Mouse (Mus musculus): Measurements from ENCODE around the gene Rsad2. TPM values are rescaled to one million over a fixed set of nuclear protein-coding genes. Genes with fewer than 3 reads are reported as not detected.
A peak's percentile ranks its signal among the peaks of the same experiment; 100 is the strongest.
"Not testable (repeated sequence)": the region's sequence is repeated elsewhere in the genome, so short reads cannot be mapped to it uniquely, and the experiment has no call there.

The Rsad2 gene
- polyA plus RNA-seq, 1 experiment: 0.94 TPM

DNA sequence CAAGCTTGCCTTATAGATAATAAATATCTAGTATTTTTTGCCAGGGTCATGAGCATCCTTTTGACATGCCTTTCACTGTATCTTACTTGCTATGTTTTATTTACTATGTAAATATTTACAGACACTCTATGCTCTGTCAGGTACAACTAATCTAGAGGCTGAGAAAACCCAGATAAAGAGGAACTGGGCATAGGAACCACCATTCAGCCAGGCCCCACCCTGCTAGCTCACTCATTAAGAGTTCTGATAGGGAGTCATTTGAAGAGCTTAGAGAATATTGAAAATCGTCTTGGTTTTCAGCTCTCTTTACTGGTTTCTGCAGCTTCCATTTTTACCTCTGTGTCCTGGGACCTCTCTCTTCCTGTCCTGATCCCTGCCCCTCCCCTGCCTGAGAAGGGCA, 5.1 kb downstream of the Rsad2 start:
- H3K27ac ChIP-seq (ENCODE audit: insufficient read depth, low read length): no peak overlapping the region
- H3K4me3 ChIP-seq (ENCODE audit: insufficient read depth, low read length): no peak overlapping the region
- H3K4me1 ChIP-seq (ENCODE audit: control insufficient read depth, insufficient read depth, low read length): no peaks in the 10 kb centered on the region
- no peak for TF ChIP-seq POLR2A (IDR thresholded peaks at IDR 0.05; ENCODE audit: extremely low read depth, insufficient read depth, low read length)
- TF ChIP-seq CTCF (IDR thresholded peaks at IDR 0.05; ENCODE audit: extremely low read depth, insufficient read depth, low read length): no peak

DNA sequence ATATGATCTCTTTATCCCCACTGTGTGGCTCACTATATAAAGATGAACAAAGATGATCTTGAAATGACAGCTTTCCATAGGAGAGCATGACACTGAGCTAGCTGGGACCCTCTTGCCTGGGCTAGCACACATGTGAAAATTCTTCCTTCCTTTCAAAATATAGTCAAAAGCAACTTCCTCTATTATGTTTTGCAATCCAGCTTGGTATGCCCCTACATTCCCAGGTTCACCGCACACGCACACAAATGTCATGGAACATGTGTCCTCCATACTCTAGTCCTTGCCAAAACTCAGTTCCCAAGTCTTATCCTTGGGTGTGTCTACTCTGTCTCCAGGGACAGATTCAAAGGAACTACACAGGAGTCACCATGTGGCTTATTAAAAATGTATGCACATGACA, 6.8 kb downstream of the Rsad2 start:
- Histone ChIP-seq H3K4me1 (ENCODE audit: control insufficient read depth, insufficient read depth, low read length) (no peaks in the 10 kb centered on the region), H3K27ac (ENCODE audit: insufficient read depth, low read length) (no peak overlapping the region), H3K4me3 (ENCODE audit: insufficient read depth, low read length) (no peak overlapping the region)
- TF ChIP-seq CTCF (IDR thresholded peaks at IDR 0.05; ENCODE audit: extremely low read depth, insufficient read depth, low read length) (no peak), POLR2A (IDR thresholded peaks at IDR 0.05; ENCODE audit: extremely low read depth, insufficient read depth, low read length) (no peak)

DNA sequence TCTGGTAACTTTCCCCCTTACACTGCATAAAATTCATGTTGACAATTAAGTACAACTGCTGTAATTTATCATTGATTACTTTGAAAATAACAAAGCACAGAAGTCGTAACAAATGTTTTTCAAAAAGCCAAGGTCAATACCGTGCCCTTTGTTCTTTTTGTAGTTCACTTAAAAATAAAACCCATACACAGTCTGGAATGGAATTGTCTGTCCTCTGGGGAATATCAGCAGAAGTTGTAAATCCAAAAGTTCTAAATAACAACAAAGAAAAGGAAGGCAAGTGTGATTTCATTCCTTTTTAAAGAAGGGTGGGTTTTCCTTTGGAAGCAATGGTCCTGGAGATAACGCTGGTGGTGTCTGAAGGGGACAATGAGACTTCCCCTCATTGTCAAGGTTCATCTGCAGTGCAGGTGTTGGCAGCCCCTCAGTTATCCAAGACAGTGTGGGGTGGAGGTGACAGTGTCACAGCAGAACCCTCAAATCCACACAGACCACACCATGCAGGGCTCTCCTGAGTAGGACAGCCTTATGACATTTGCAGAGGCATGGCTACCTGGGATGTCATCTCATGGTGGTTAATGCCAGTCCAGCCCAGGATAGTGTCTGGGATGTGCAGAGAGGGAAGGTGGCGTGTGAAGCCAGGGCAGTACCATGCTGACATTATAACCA, 9.7 kb downstream of the Rsad2 start:
- no peak for TF ChIP-seq CTCF (IDR thresholded peaks at IDR 0.05; ENCODE audit: extremely low read depth, insufficient read depth, low read length)
- TF ChIP-seq POLR2A (IDR thresholded peaks at IDR 0.05; ENCODE audit: extremely low read depth, insufficient read depth, low read length): no peak
- H3K4me1 ChIP-seq (ENCODE audit: control insufficient read depth, insufficient read depth, low read length): no peaks in the 10 kb centered on the region
- H3K4me3 ChIP-seq (ENCODE audit: insufficient read depth, low read length): no peak overlapping the region
- H3K27ac ChIP-seq (ENCODE audit: insufficient read depth, low read length): no peak overlapping the region

DNA sequence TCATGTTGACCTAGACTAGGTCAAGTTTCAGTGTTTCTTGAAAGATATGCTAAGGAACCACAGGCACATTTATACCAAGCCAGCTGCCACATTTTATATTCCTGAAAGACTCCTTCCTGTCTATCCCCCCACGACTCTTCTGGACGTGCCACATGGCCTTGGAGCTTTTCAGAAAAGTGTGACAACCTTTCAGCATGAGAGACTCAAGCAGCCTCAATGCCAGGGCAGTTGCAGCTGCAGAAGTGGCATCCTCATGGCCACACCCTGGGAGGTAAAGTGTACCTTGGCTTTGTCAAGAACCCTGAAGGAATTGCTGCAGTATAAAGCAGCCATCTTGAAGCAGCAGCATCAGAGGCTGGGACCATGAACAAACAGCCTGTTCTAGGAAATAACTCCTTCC, 11.7 kb downstream of the Rsad2 start:
- H3K4me3 ChIP-seq (ENCODE audit: insufficient read depth, low read length): no peak overlapping the region
- H3K27ac ChIP-seq (ENCODE audit: insufficient read depth, low read length): no peak overlapping the region
- TF ChIP-seq POLR2A (IDR thresholded peaks at IDR 0.05; ENCODE audit: extremely low read depth, insufficient read depth, low read length) (no peak), CTCF (IDR thresholded peaks at IDR 0.05; ENCODE audit: extremely low read depth, insufficient read depth, low read length) (no peak)
- H3K4me1 ChIP-seq (ENCODE audit: control insufficient read depth, insufficient read depth, low read length): no peaks in the 10 kb centered on the region

DNA sequence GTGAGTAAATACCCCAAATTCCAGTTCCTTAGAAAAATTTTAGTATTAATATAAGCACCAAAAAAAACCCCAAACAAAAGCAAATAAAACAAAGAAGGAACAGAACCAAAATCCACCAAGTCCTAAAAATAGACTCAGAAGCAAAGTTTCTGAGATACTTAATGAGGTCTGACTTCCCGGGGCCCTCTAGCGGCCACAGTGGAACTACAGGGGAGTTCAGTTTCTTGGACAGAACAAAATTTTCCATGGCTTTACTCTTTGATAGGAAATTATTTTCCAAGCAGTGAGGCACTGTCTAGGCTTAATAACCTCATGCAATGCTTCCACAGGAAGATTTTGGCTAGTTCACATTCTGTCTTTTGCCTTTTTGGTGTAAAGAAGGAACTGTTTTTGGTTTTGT, 12.2 kb downstream of the Rsad2 start:
- Histone ChIP-seq H3K4me1 (ENCODE audit: control insufficient read depth, insufficient read depth, low read length) (no peaks in the 10 kb centered on the region), H3K4me3 (ENCODE audit: insufficient read depth, low read length) (no peak overlapping the region), H3K27ac (ENCODE audit: insufficient read depth, low read length) (no peak overlapping the region)
- peak; percentile 63; the same call in 1 of the 2 replicates for TF ChIP-seq CTCF (IDR thresholded peaks at IDR 0.05; ENCODE audit: extremely low read depth, insufficient read depth, low read length)
- TF ChIP-seq POLR2A (IDR thresholded peaks at IDR 0.05; ENCODE audit: extremely low read depth, insufficient read depth, low read length): no peak

DNA sequence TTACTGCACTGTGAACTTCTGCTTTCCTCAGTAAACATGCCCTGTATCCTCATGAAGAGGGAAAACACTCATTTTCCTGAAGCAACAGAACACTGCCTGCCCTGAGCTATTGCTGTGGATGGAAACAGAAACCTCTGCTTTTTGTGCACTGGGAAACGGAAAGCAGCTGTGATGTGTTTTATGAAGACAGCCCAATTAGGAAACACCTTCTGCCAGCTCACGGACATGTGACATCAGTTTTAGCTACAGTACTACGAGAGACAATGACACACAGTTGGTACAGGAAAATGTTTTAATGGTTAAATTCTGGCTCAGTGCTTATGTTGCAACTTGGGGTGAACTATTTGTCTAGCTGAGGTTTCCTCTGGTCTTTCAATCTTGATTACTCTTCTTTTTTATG, 16.9 kb downstream of the Rsad2 start:
- Histone ChIP-seq H3K4me1 (ENCODE audit: control insufficient read depth, insufficient read depth, low read length) (no peaks in the 10 kb centered on the region), H3K4me3 (ENCODE audit: insufficient read depth, low read length) (no peak overlapping the region), H3K27ac (ENCODE audit: insufficient read depth, low read length) (no peak overlapping the region)
- TF ChIP-seq CTCF (IDR thresholded peaks at IDR 0.05; ENCODE audit: extremely low read depth, insufficient read depth, low read length): no peak
- TF ChIP-seq POLR2A (IDR thresholded peaks at IDR 0.05; ENCODE audit: extremely low read depth, insufficient read depth, low read length): no peak

DNA sequence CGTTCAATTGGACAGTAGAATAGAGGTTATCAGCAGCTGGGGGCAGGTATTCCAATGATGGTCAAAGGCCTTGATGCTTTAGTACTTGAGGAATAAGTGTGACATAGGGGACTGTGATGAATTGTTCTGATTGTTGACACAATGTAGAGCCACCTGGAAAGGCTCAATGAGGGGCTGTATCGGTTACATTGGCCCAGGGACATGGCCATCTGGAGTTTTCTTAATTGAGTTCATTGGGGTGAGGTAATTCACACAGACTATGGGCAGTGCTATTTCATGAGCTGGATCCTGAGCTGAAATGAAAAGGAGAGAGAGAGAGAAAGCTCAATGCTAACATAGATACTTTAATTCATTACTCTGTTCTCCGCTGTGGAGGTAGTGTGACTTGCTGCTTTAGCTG, 18.3 kb downstream of the Rsad2 start:
- TF ChIP-seq CTCF (IDR thresholded peaks at IDR 0.05; ENCODE audit: extremely low read depth, insufficient read depth, low read length) (no peak), POLR2A (IDR thresholded peaks at IDR 0.05; ENCODE audit: extremely low read depth, insufficient read depth, low read length) (no peak)
- Histone ChIP-seq H3K4me1 (ENCODE audit: control insufficient read depth, insufficient read depth, low read length) (no peaks in the 10 kb centered on the region), H3K4me3 (ENCODE audit: insufficient read depth, low read length) (no peak overlapping the region), H3K27ac (ENCODE audit: insufficient read depth, low read length) (no peak overlapping the region)

DNA sequence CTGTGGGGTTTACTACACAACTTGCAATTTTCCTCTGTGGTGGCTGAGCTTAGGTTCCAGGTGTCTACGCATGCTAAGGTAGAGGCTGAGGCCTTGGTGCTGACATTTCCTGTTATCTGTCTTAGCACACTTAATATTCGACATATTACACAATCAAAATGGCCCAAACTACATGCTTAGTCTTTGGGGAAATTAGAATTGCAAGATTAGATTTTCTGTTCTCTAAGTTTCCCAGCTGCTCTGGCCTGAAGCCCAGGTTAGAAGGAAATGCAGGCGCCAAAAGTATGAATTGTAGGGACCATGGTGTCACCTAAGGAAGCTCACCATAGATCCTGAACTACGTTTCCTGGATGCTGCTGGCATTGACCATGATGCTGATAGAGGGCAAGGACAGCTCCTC, 19.9 kb downstream of the Rsad2 start:
- TF ChIP-seq POLR2A (IDR thresholded peaks at IDR 0.05; ENCODE audit: extremely low read depth, insufficient read depth, low read length): no peak
- no peak for TF ChIP-seq CTCF (IDR thresholded peaks at IDR 0.05; ENCODE audit: extremely low read depth, insufficient read depth, low read length)
- Histone ChIP-seq H3K27ac (ENCODE audit: insufficient read depth, low read length) (no peak overlapping the region), H3K4me3 (ENCODE audit: insufficient read depth, low read length) (no peak overlapping the region)

DNA sequence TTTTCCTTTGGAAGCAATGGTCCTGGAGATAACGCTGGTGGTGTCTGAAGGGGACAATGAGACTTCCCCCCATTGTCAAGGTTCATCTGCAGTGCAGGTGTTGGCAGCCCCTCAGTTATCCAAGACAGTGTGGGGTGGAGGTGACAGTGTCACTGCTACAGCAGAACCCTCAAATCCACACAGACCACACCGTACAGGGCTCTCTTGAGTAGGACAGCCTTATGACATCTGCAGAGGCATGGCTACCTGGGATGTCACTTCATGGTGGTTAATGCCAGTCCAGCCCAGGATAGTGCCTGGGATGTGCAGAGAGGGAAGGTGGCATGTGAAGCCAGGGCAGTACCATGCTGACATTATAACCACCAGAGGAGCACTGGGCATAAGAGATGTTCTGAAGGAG, 27.5 kb downstream of the Rsad2 start:
- H3K27ac ChIP-seq (ENCODE audit: insufficient read depth, low read length); H3K4me3 ChIP-seq (ENCODE audit: insufficient read depth, low read length); H3K4me1 ChIP-seq (ENCODE audit: control insufficient read depth, insufficient read depth, low read length): not testable (repeated sequence)

More for the DNA sequence above, 19.9 kb downstream of the Rsad2 start:
- no peaks in the 10 kb centered on the region for H3K4me1 ChIP-seq (ENCODE audit: control insufficient read depth, insufficient read depth, low read length)

DNA sequence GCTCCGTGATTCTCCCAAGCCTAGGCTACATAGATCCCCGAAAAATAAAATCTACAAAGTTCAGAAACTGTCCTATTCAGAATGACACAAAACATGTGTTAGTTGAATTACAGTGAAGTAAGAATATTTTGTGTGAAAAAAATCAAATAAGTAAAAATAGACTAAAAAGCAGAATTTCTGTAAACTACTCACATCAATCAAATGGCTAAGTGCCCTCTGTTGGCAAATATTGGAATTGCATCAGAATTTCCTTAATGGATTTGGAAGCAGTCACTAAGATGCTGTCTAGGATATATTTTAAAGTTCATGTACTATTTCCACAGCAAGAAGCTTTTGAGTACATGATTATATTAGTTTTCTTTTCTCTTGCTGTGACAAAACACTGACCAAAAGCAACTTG, 31.4 kb downstream of the Rsad2 start:
- TF ChIP-seq POLR2A (IDR thresholded peaks at IDR 0.05; ENCODE audit: extremely low read depth, insufficient read depth, low read length) (no peak), CTCF (IDR thresholded peaks at IDR 0.05; ENCODE audit: extremely low read depth, insufficient read depth, low read length) (no peak)
- Histone ChIP-seq H3K4me3 (ENCODE audit: insufficient read depth, low read length) (no peak overlapping the region), H3K27ac (ENCODE audit: insufficient read depth, low read length) (no peak overlapping the region), H3K4me1 (ENCODE audit: control insufficient read depth, insufficient read depth, low read length) (no peaks in the 10 kb centered on the region)
